Mouse (Mus musculus) liver, postnatal 0 days (tissue): ENCODE results near the gene Tfdp2.

Experiments
- CTCF ChIP-seq: sonication (generic); IDR thresholded peaks from 2 replicates; pipeline ENCODE4 v1.5.1; 2016; ENCODE audit warnings: antibody characterized with exemption, low read depth
- EP300 ChIP-seq: IDR thresholded peaks from 2 replicates; pipeline ENCODE4 v1.6.1; 2016; ENCODE audit warnings: antibody characterized with exemption, low read depth, mild to moderate bottlenecking

GRCm38 (mm10) chr9:96348885-96349284 is 152.8 kb downstream of the Tfdp2 start:
- TF ChIP-seq CTCF, result no peak
- TF ChIP-seq EP300, result no peak
